Mouse (Mus musculus) left cerebral cortex, adult 9 months (tissue): ENCODE measurements at regions not wholly inside any gene's neighbourhood (a gene's known extent, or its start where the extent isn't known, plus 50 kb on each side); places are given as distances from the start of the nearest gene placed in this dataset.
"Not testable (repeated sequence)": the region's sequence is repeated elsewhere in the genome, so short reads cannot be mapped to it uniquely, and the experiment has no call there.

ENCODE experiments used
- DNase-seq, 2 experiments: peaks; one replicate each; pipeline ENCODE4 v3.0.0; 2022; ENCODE audit warnings: low spot score in 2 of 2

GRCm38 (mm10) chr16:82661015-82661414, 167.2 kb upstream of the Gm21833 start:
- peak; percentile 1 to 54 for DNase-seq

- DNase-seq: no peak
Measured at GRCm38 (mm10) chr16:82674926-82675325, 153.3 kb upstream of the Gm21833 start.

GRCm38 (mm10) chr16:82683113-82683512, 145.1 kb upstream of the Gm21833 start:
- DNase-seq: not testable (repeated sequence)

- DNase-seq: no peak
Measured at GRCm38 (mm10) chr16:82700922-82701321, 127.3 kb upstream of the Gm21833 start.

GRCm38 (mm10) chr16:82711161-82711560, 117.0 kb upstream of the Gm21833 start:
- no peak for DNase-seq

GRCm38 (mm10) chr16:82734117-82734516, 94.1 kb upstream of the Gm21833 start:
- DNase-seq: peak; percentile 8 to 22

GRCm38 (mm10) chr16:82758466-82758865, 69.7 kb upstream of the Gm21833 start:
- DNase-seq: no peak
